In genomic region chr8:79027319-79027718, GRCm38 (mm10) we compare ENCODE assay signal across 8 mouse cellular contexts. TPM values are rescaled to one million over a fixed set of nuclear protein-coding genes. Genes with fewer than 3 reads are reported as not detected.
DNase-seq lines count a peak whose midpoint lies in the region; ATAC-seq and TF ChIP-seq lines count a peak whose summit lies in the region.
"Had no signal": no experiment of that assay in that cellular context is flagged by ENCODE, and none has a peak within 500 bp of the region (broad histone marks: within the 10 kb centered on the region; RNA-seq: fewer than 3 reads in every experiment).

No protein-coding gene starts in this region.

- H3K9ac ChIP-seq in lung, embryonic 15.5 days: peak overlapping the region; percentile 88; the same call in 1 of the 2 replicates
- H3K9ac ChIP-seq in forebrain, embryonic 16.5 days (replicated peaks; ENCODE audit: low read depth, low read length): no peak overlapping the region
- H3K9ac ChIP-seq in limb, embryonic 15.5 days: no peak overlapping the region
- H3K9ac ChIP-seq in stomach, postnatal 0 days (ENCODE audit: low read length): no peak overlapping the region

- H3K4me2 ChIP-seq in lung, embryonic 15.5 days: peak overlapping the region; percentile 85; the same call in 1 of the 2 replicates
- H3K4me2 ChIP-seq in forebrain, embryonic 16.5 days (ENCODE audit: low read length): peak overlapping the region; percentile 84
- peak overlapping the region; percentile 70 for H3K4me2 ChIP-seq in limb, embryonic 15.5 days
- H3K4me2 ChIP-seq in stomach, postnatal 0 days (replicated peaks; ENCODE audit: low read depth): peak overlapping the region; percentile 62; the same call in 1 of the 2 replicates

- peaks cover 9% of the 10 kb centered on the region for H3K4me1 ChIP-seq in lung, embryonic 15.5 days
- H3K4me1 ChIP-seq in forebrain, embryonic 16.5 days (replicated peaks; ENCODE audit: control insufficient read depth, insufficient read depth, low read length): peaks cover 15% of the 10 kb centered on the region
- peaks cover 18% of the 10 kb centered on the region for H3K4me1 ChIP-seq in limb, embryonic 15.5 days
- no peaks in the 10 kb centered on the region for H3K4me1 ChIP-seq in stomach, postnatal 0 days (replicated peaks; ENCODE audit: control insufficient read depth, insufficient read depth)

- no peaks in the 10 kb centered on the region for H3K27me3 ChIP-seq in lung, embryonic 15.5 days
- no peaks in the 10 kb centered on the region for H3K27me3 ChIP-seq in forebrain, embryonic 16.5 days (replicated peaks; ENCODE audit: control insufficient read depth, insufficient read depth, low read length)
- H3K27me3 ChIP-seq in limb, embryonic 15.5 days: no peaks in the 10 kb centered on the region
- H3K27me3 ChIP-seq in stomach, postnatal 0 days (ENCODE audit: control insufficient read depth, insufficient read depth, low read length): no peaks in the 10 kb centered on the region

- no peak for TF ChIP-seq EP300 in stomach, postnatal 0 days (optimal IDR thresholded peaks at IDR 0.05)

- no peak for ATAC-seq in lung, embryonic 15.5 days (ENCODE audit: borderline replicate concordance, extremely low read depth, low FRiP score, low TSS enrichment)
- no peak for ATAC-seq in forebrain, embryonic 16.5 days
- ATAC-seq in limb, embryonic 15.5 days (ENCODE audit: insufficient number of reproducible peaks, low FRiP score, low TSS enrichment, low read depth): no peak
- ATAC-seq in stomach, postnatal 0 days (ENCODE audit: low FRiP score, low TSS enrichment): no peak

- H3K9me3 ChIP-seq in lung, embryonic 15.5 days: no peaks in the 10 kb centered on the region
- no peaks in the 10 kb centered on the region for H3K9me3 ChIP-seq in forebrain, embryonic 16.5 days (ENCODE audit: control insufficient read depth, low read length)
- no peaks in the 10 kb centered on the region for H3K9me3 ChIP-seq in limb, embryonic 15.5 days
- H3K9me3 ChIP-seq in stomach, postnatal 0 days (ENCODE audit: control insufficient read depth, low read length): no peaks in the 10 kb centered on the region

- no peak for TF ChIP-seq CTCF in stomach, postnatal 0 days (IDR thresholded peaks at IDR 0.05; ENCODE audit: low read depth)

- H3K4me3 ChIP-seq in lung, embryonic 15.5 days: peak overlapping the region; percentile 82
- peak overlapping the region; percentile 60 for H3K4me3 ChIP-seq in forebrain, embryonic 16.5 days (replicated peaks; ENCODE audit: low read length)
- H3K4me3 ChIP-seq in limb, embryonic 15.5 days: peak overlapping the region; percentile 79
- peak overlapping the region; percentile 94 for H3K4me3 ChIP-seq in stomach, postnatal 0 days (ENCODE audit: low read depth, low read length)

- 26% methylated on average over 3 of the region's 3 CpGs for WGBS in lung, embryonic 15.5 days
- WGBS in forebrain, embryonic 16.5 days: 34% methylated on average over 3 of the region's 3 CpGs
- WGBS in limb, embryonic 15.5 days: 16% methylated on average over 3 of the region's 3 CpGs
- 24% methylated on average over 3 of the region's 3 CpGs for WGBS in stomach, postnatal 0 days

- no peak for DNase-seq in lung, postnatal 36 days
- DNase-seq in stomach, postnatal 0 days (ENCODE audit: low spot score): peak; percentile 28
- DNase-seq in left cerebral cortex, adult 9 months (ENCODE audit: low spot score in 2 of 2): no peak
- no peak for DNase-seq in kidney, postnatal 36 days

- H3K36me3 ChIP-seq in lung, embryonic 15.5 days: no peaks in the 10 kb centered on the region
- H3K36me3 ChIP-seq in forebrain, embryonic 16.5 days (ENCODE audit: control insufficient read depth, insufficient read depth): no peaks in the 10 kb centered on the region
- H3K36me3 ChIP-seq in limb, embryonic 15.5 days: no peaks in the 10 kb centered on the region
- H3K36me3 ChIP-seq in stomach, postnatal 0 days (ENCODE audit: control insufficient read depth, insufficient read depth, low read length): no peaks in the 10 kb centered on the region

- no peak overlapping the region for H3K27ac ChIP-seq in lung, embryonic 15.5 days
- no peak overlapping the region for H3K27ac ChIP-seq in forebrain, embryonic 16.5 days (ENCODE audit: low read length)
- H3K27ac ChIP-seq in limb, embryonic 15.5 days: no peak overlapping the region; the same call in 1 of the 2 replicates
- no peak overlapping the region for H3K27ac ChIP-seq in stomach, postnatal 0 days (replicated peaks)
- H3K27ac ChIP-seq: macrophage had no signal

RNA-seq across cellular contexts. Expression of gene Zfp827, which starts 0.9 kb away (rescaled TPM):
- polyA plus RNA-seq in lung, embryonic 15.5 days (2015; fragmentation: Nextera tagmentation; extraction: Ambion mirVana): 6.5 and 7.5 TPM in 2 replicates
- 12.1 and 12.6 TPM in 2 replicates for polyA plus RNA-seq in forebrain, embryonic 16.5 days (2015; fragmentation: Nextera tagmentation; extraction: Ambion mirVana)
- polyA plus RNA-seq in limb, embryonic 15.5 days (2015; fragmentation: Nextera tagmentation; extraction: Ambion mirVana): 8.4 and 9.9 TPM in 2 replicates
- 2.9 and 3.2 TPM in 2 replicates for polyA plus RNA-seq in stomach, postnatal 0 days (2015; fragmentation: Nextera tagmentation; extraction: Ambion mirVana)
